ENCODE assay signal across 8 mouse cellular contexts in the genomic region with DNA sequence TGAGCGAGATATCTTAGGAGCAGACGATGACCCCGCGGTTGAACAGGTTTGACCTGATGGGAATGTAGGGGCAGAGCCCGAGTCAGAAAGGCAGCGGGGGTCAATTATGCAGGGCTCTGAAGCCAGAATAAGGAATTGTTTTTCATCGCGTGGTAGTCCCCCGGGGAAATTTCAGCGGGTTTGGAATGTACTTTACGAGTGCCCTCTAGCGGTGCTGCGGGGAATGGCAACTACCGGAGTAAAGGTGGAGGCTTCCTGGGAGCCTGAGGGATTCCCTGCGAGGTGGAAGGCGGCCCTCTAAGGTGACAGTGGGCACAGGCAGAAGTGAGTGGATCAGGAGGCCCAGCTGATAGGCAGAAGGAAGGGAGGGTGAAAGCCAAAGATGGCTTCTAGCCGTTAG.
DNase-seq lines count a peak whose midpoint lies in the region; ATAC-seq lines count a peak whose summit lies in the region.

No protein-coding gene starts in this region.

- no peak overlapping the region for H3K27ac ChIP-seq in embryonic facial prominence, embryonic 11.5 days (replicated peaks; ENCODE audit: low read depth, low read length)
- no peak overlapping the region for H3K27ac ChIP-seq in kidney, embryonic 15.5 days
- no peak overlapping the region for H3K27ac ChIP-seq in liver, embryonic 13.5 days
- no peak overlapping the region for H3K27ac ChIP-seq in stomach, embryonic 15.5 days

- WGBS in embryonic facial prominence, embryonic 11.5 days = 1% methylated on average over 17 of the region's 17 CpGs
- WGBS in kidney, embryonic 15.5 days = under 1% methylated on average over 17 of the region's 17 CpGs
- WGBS in liver, embryonic 13.5 days (ENCODE audit: insufficient replicate concordance) = 8% methylated on average over 17 of the region's 17 CpGs
- 3% methylated on average over 17 of the region's 17 CpGs for WGBS in stomach, embryonic 15.5 days

- no peak for ATAC-seq in embryonic facial prominence, embryonic 11.5 days (replicated peaks; ENCODE audit: insufficient number of reproducible peaks, low FRiP score, low TSS enrichment, low read depth)
- ATAC-seq in kidney, embryonic 15.5 days (replicated peaks; ENCODE audit: low FRiP score) = no peak
- no peak for ATAC-seq in liver, embryonic 13.5 days (ENCODE audit: low read depth)
- ATAC-seq in stomach, embryonic 15.5 days (ENCODE audit: insufficient read depth, low FRiP score, low read depth) = no peak

- no peaks in the 10 kb centered on the region for H3K9me3 ChIP-seq in embryonic facial prominence, embryonic 11.5 days (replicated peaks; ENCODE audit: control insufficient read depth, low read length)
- H3K9me3 ChIP-seq in kidney, embryonic 15.5 days (replicated peaks) = no peaks in the 10 kb centered on the region
- no peaks in the 10 kb centered on the region for H3K9me3 ChIP-seq in liver, embryonic 13.5 days (replicated peaks)
- H3K9me3 ChIP-seq in stomach, embryonic 15.5 days = no peaks in the 10 kb centered on the region

- peak overlapping the region; percentile 62 for H3K4me2 ChIP-seq in embryonic facial prominence, embryonic 11.5 days (ENCODE audit: low read depth, low read length)
- H3K4me2 ChIP-seq in kidney, embryonic 15.5 days = peak overlapping the region; percentile 63
- peak overlapping the region; percentile 49 for H3K4me2 ChIP-seq in liver, embryonic 13.5 days
- H3K4me2 ChIP-seq in stomach, embryonic 15.5 days = peak overlapping the region; percentile 59

- H3K27me3 ChIP-seq in embryonic facial prominence, embryonic 11.5 days (ENCODE audit: control insufficient read depth, insufficient read depth, low read length) = peaks cover 11% of the 10 kb centered on the region
- peaks cover 30% of the 10 kb centered on the region for H3K27me3 ChIP-seq in kidney, embryonic 15.5 days
- peaks cover 42% of the 10 kb centered on the region for H3K27me3 ChIP-seq in liver, embryonic 13.5 days
- 0 out of 2 replicates have a peak, but pooled peaks cover 3% of the 10 kb centered on the region for H3K27me3 ChIP-seq in stomach, embryonic 15.5 days (replicated peaks)

- peak; percentile 54 for DNase-seq in A20 (ENCODE audit: low read depth, low spot score)
- peak; percentile 80 to 82 for DNase-seq in adrenal gland, postnatal 36 days
- peak; percentile 92 for DNase-seq in embryonic facial prominence, embryonic 11.5 days (ENCODE audit: low spot score)
- peak; percentile 65 to 74 for DNase-seq in heart, adult 9 months (ENCODE audit: low spot score in 2 of 2)
- peak; percentile 47 for DNase-seq in liver, embryonic 13.5 days
- peak; percentile 91 for DNase-seq in neural tube, embryonic 10.5 days (ENCODE audit: extremely low spot score, low spot score)

- peaks cover 3% of the 10 kb centered on the region for H3K4me1 ChIP-seq in embryonic facial prominence, embryonic 11.5 days (ENCODE audit: control insufficient read depth, insufficient read depth, low read length)
- peaks cover 46% of the 10 kb centered on the region for H3K4me1 ChIP-seq in kidney, embryonic 15.5 days
- peaks cover 23% of the 10 kb centered on the region for H3K4me1 ChIP-seq in liver, embryonic 13.5 days (replicated peaks)
- peaks cover 31% of the 10 kb centered on the region for H3K4me1 ChIP-seq in stomach, embryonic 15.5 days

- H3K4me3 ChIP-seq in embryonic facial prominence, embryonic 11.5 days (ENCODE audit: low read depth, low read length) = peak overlapping the region; percentile 20; the same call in 1 of the 2 replicates
- peak overlapping the region; percentile 34 for H3K4me3 ChIP-seq in kidney, embryonic 15.5 days (replicated peaks)
- peak overlapping the region; percentile 25; the same call in 1 of the 2 replicates for H3K4me3 ChIP-seq in liver, embryonic 13.5 days (replicated peaks)
- peak overlapping the region; percentile 30 for H3K4me3 ChIP-seq in stomach, embryonic 15.5 days (replicated peaks)

- no peaks in the 10 kb centered on the region for H3K36me3 ChIP-seq in embryonic facial prominence, embryonic 11.5 days (replicated peaks; ENCODE audit: control insufficient read depth, insufficient read depth, low read depth, low read length)
- no peaks in the 10 kb centered on the region for H3K36me3 ChIP-seq in kidney, embryonic 15.5 days
- H3K36me3 ChIP-seq in liver, embryonic 13.5 days = no peaks in the 10 kb centered on the region
- no peaks in the 10 kb centered on the region for H3K36me3 ChIP-seq in stomach, embryonic 15.5 days

- peak overlapping the region; percentile 32; the same call in 1 of the 2 replicates for H3K9ac ChIP-seq in embryonic facial prominence, embryonic 11.5 days (replicated peaks; ENCODE audit: low read length)
- H3K9ac ChIP-seq in kidney, embryonic 15.5 days = peak overlapping the region; percentile 16; the same call in 1 of the 2 replicates
- no peak overlapping the region for H3K9ac ChIP-seq in liver, embryonic 13.5 days
- no peak overlapping the region for H3K9ac ChIP-seq in stomach, embryonic 15.5 days

Comparison
In these comparisons a context has a peak if more than half of its experiments do, and no peak if none do; other contexts are left out.
1. H3K9ac ChIP-seq: peak in embryonic facial prominence, embryonic 11.5 days (single experiment) and kidney, embryonic 15.5 days (single experiment); none in liver, embryonic 13.5 days (single experiment) and stomach, embryonic 15.5 days (single experiment).
2. Peak in every context shown above with its lines, with median percentiles within 50 percentile points of each other: DNase-seq, H3K4me2 ChIP-seq and H3K4me3 ChIP-seq.